Mouse (Mus musculus) megakaryocyte, embryonic 14.5 days (primary cell): Measurements from ENCODE around the gene Gimap1. TPM values are rescaled to one million over a fixed set of nuclear protein-coding genes. Genes with fewer than 3 reads are reported as not detected.

Source experiments
- H3K27me3 ChIP-seq: replicated peaks from 2 replicates; pipeline ENCODE3; 2012; ENCODE audit warnings: inconsistent platforms
- H3K36me3 ChIP-seq: replicated peaks from 2 replicates; pipeline ENCODE3; 2012; ENCODE audit warnings: low read length, inconsistent platforms, mixed read lengths
- H3K4me1 ChIP-seq: 2 replicates; pipeline ENCODE4 v1.6.1; 2012; ENCODE audit warnings: inconsistent platforms
- H3K4me3 ChIP-seq: replicated peaks from 2 replicates; pipeline ENCODE3; 2012; ENCODE audit warnings: moderate library complexity, mild to moderate bottlenecking, inconsistent platforms
- H3K9me3 ChIP-seq: 2 replicates; pipeline ENCODE4 v1.6.1; 2012; ENCODE audit warnings: inconsistent platforms
- FLI1 ChIP-seq: IDR thresholded peaks from 2 replicates; pipeline ENCODE4 v1.6.1; 2012; ENCODE audit warnings: low read length, inconsistent platforms, mixed read lengths
- GATA1 ChIP-seq: IDR thresholded peaks from 3 replicates; pipeline ENCODE4 v1.6.1; 2012; ENCODE audit warnings: mixed read lengths, low read length, inconsistent platforms, borderline replicate concordance
- polyA plus RNA-seq: library from polyadenylated mRNA; stranded (reverse); fragments of >175 nt; gene quantifications from 2 replicates; pipeline ENCODE4 v1.2.3, GENCODE M21; 2012; ENCODE audit warnings: low replicate concordance; ENCODE audit not compliant: insufficient read depth

The Gimap1 gene
- polyA plus RNA-seq, 1 experiment = 38.1 TPM

DNA sequence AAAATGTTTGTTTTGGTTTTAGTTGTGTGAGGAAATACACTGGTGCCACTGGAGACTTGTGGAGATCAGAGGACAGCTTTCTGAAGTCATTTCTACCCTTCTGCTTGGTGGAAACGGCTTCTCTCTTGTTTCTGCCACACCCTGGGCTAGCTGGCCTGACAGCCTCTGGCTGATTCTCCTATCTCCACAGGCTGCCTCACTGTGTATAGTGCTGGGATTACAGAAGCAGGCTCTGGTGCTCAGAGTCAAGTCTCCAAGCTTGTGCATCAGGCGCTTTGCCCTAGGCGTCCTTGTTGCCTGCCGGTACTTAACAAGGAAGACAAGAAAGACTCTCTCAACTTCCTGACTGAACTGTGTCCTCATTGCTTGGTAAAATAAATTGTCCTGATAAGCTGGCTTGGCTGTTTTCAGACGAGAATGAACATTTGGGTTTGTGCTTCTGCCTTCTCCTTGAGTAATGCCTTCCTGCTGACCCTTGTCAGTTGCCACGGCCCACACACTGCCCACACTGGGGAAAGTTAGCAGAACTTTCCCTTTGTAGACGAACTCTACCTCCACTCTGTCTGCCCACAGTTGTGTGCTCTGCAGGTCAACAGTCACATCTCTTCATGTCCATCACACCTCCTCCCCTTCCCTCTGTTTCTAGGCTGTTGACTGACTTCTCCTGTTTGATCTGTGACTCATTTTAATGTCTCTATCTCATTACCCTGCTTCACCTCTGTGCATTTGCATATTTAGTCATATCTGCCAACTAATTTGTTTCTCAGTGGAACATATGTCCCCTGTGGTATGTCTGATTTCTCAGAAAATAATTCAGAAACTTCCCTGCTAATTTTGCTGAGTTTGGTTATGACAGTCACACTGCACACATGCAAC is 8.5 kb downstream of the Gimap1 start:
- Histone ChIP-seq H3K4me3 (peak overlapping the region; percentile 89), H3K36me3 (peaks cover 38% of the 10 kb centered on the region), H3K9me3 (0 out of 2 replicates have a peak, but pooled peaks cover 2% of the 10 kb centered on the region), H3K27me3 (no peaks in the 10 kb centered on the region), H3K4me1 (peaks cover 57% of the 10 kb centered on the region)
- TF ChIP-seq FLI1 (no peak), GATA1 (no peak)

DNA sequence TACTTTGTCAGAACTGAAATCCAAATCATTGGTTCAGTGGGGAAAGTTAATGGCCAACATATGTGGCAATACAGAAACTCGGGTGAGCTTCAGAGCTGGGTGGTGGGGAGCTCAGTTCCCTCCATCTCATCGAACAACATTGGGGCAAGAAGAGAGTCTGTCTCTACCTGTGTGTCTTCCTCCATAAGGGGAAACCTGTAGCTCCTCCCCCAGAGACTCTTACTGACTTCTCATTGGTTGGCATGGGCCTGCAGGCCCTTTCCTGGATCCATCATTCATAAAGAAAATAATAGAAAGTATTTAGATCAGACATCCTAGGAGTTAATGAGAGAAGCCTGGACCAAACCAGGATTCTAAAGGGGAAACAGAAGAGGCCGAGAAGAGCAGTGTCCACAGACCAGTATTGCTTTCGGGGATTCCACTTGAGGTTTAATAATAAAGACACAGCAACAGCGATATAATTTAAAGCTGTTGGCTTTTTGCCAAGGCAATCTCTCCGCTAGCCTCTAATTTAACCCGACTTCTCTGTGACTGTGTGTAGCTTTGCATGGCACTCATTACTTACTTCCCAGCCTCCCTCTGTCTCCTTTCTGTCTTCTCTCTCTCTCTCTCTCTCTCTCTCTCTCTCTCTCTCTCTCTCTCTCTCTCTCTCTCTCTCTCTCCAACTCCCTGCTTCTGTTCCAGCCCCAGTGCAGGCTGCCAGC is 24.9 kb downstream of the Gimap1 start:
- Histone ChIP-seq H3K27me3 (no peaks in the 10 kb centered on the region), H3K36me3 (no peaks in the 10 kb centered on the region), H3K4me1 (0 out of 2 replicates have a peak, but pooled peaks cover 10% of the 10 kb centered on the region), H3K9me3 (peaks cover 7% of the 10 kb centered on the region), H3K4me3 (no peak overlapping the region)
- TF ChIP-seq FLI1 = no peak
- TF ChIP-seq GATA1 = no peak

DNA sequence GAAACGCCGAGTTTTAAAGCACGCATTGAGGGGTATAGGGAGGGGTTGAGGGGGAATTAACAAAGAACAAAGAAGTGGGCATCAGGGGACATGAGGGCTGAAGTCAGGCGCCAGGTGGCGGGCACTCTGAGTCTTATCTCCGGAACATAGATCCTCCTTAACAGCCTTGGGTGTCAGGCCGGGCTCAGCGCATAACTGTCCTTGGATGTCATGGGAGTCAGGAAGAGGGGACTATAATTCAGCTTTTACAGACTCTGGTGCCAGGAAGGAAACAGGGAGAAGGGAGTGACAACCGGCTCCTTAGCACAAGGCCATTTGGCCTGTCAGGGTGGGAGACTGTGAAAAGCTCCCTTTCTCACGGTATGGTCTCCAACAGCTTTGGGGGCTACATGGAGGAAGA is 25.6 kb downstream of the Gimap1 start:
- Histone ChIP-seq H3K4me3 (no peak overlapping the region), H3K36me3 (no peaks in the 10 kb centered on the region), H3K4me1 (0 out of 2 replicates have a peak, but pooled peaks cover 13% of the 10 kb centered on the region), H3K27me3 (no peaks in the 10 kb centered on the region), H3K9me3 (peaks cover 7% of the 10 kb centered on the region)
- TF ChIP-seq GATA1 (no peak), FLI1 (no peak)

DNA sequence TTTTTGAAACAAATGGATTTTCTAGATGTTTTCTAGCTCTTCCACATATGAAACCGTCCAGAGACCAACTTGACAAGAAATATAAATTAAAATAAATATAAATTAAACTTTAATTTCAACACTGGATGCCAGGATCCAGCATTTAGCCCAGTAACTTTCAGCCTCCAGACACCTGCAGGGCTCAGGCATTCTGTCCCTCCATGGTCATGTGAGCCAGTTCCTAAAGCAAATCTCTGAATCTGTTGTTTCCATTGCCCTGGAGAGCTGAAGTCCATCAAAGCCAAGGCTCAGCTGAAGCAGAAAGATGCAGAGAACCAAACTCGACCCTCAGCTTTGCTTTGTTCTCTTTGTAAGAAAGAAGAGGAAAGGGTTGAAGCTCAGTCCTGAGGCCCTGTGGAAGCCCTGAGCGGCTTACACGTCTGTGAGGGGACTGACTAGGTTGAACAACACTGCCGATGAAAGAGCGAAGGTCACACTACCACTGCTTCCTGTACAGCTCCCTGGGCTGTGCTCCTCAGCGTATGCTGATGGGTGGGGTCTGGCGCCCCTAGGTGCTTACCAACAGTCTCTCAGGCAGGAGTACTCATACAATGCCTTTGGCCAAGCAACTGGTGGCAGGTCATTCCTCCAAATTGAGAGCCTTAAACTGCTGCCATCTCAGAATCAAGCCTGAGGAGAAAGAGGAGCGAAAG is 29.5 kb downstream of the Gimap1 start:
- Histone ChIP-seq H3K9me3 (peaks cover 7% of the 10 kb centered on the region), H3K4me1 (peaks cover 20% of the 10 kb centered on the region), H3K4me3 (no peak overlapping the region), H3K27me3 (no peaks in the 10 kb centered on the region), H3K36me3 (no peaks in the 10 kb centered on the region)
- TF ChIP-seq GATA1 (no peak), FLI1 (no peak)

DNA sequence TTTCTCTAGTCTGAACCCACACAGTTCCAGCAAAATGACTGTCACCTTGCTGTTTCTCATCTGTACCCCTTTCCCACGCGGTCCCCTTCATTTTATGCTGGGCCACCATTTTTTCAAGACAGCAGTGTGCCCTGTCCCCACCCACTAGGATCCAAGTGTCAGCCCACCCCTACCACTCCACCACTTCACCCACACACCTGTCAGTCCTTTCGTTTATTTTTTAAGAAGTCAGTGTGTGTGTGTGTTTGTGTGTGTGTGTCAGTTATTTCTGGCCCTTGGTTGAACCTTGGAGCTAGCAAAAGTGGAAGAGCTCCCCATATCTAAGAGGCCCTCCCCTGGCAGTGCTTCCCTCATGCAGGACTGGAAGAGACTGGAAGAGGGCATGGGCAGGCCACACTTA is 30.1 kb downstream of the Gimap1 start:
- Histone ChIP-seq H3K4me3 (no peak overlapping the region), H3K4me1 (peaks cover 20% of the 10 kb centered on the region)
- TF ChIP-seq GATA1 (no peak), FLI1 (no peak)

DNA sequence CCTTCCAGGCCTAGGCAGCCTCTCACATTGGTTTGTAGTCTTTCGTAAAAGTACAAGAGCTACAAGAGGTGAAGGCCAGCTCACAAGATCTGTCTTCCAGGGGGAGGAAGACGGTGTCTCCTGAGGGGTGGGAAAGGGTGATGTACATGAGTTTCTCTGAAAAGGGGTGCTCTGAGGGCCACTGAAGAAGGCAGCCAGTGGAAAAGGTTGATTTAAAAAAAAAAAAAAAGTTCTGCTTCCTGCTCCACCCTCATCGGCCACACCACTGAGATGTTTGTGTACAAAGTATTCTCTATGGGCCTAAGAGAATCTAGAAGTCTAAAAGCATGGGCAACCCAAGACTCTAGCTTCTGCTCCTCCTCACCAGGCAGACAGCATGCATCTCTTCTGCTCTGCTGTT is 31.8 kb downstream of the Gimap1 start, which contains the start of gene Gimap3:
TSS of gene Gimap3 (minus strand) at position 156 of the 400 bp plus-strand sequence.
- no peaks in the 10 kb centered on the region for H3K36me3 ChIP-seq
- H3K9me3 ChIP-seq = peaks cover 8% of the 10 kb centered on the region
- H3K4me3 ChIP-seq = no peak within 1 kb of the TSS
- TF ChIP-seq GATA1 = no peak
- no peak for TF ChIP-seq FLI1
- H3K27me3 ChIP-seq = no peaks in the 10 kb centered on the region
- peaks cover 17% of the 10 kb centered on the region for H3K4me1 ChIP-seq

More for the DNA sequence above, 30.1 kb downstream of the Gimap1 start:
- Histone ChIP-seq H3K36me3 (no peaks in the 10 kb centered on the region), H3K9me3 (peaks cover 7% of the 10 kb centered on the region), H3K27me3 (no peaks in the 10 kb centered on the region)

DNA sequence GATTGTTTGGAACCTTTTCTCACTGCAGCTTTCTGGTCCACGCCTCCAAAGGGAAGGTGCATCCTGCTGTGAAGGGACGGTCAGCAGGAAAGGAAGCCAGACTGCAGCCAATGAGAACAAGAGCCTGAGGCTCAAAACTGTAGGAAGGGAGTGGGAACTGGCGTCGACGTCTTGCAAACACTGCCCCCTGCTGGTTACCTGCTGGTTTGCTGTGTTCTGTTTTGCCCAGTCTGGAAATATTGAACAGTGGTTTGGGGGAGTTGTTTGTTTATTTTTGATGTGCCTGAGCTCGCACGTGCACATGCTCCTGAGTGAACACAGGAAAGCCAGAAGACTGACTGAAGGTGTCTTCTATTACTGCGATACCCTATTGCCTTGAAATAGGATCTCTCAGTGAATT is 33.2 kb downstream of the Gimap1 start:
- TF ChIP-seq FLI1 = no peak
- TF ChIP-seq GATA1 = no peak

DNA sequence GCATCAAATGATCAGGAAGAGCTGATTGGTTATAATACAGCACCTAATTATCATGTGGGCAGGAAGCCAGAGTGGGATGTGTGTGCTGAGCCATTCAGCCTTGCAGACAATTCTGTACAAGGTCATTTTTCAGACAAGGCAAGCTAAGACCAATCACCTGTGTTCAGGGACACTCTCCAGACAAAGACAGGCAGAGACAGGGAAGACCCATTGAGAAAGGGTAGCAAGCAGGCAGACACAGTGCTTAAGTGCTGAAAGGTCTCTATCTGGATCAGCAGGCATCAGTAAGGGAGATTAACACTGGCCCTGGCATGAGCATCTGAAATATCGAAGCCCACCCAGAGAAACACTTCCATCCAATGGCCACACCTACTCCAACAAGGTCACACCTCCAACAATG is 45.6 kb downstream of the Gimap1 start:
- Histone ChIP-seq H3K36me3 (no peaks in the 10 kb centered on the region), H3K4me1 (peaks cover 16% of the 10 kb centered on the region), H3K27me3 (no peaks in the 10 kb centered on the region), H3K9me3 (peaks cover 8% of the 10 kb centered on the region), H3K4me3 (no peak overlapping the region)
- TF ChIP-seq FLI1 = no peak
- no peak for TF ChIP-seq GATA1

More for the DNA sequence above, 33.2 kb downstream of the Gimap1 start:
- Histone ChIP-seq H3K9me3 (peaks cover 10% of the 10 kb centered on the region), H3K4me1 (peaks cover 17% of the 10 kb centered on the region), H3K27me3 (no peaks in the 10 kb centered on the region), H3K4me3 (peak overlapping the region; percentile 53), H3K36me3 (no peaks in the 10 kb centered on the region)

DNA sequence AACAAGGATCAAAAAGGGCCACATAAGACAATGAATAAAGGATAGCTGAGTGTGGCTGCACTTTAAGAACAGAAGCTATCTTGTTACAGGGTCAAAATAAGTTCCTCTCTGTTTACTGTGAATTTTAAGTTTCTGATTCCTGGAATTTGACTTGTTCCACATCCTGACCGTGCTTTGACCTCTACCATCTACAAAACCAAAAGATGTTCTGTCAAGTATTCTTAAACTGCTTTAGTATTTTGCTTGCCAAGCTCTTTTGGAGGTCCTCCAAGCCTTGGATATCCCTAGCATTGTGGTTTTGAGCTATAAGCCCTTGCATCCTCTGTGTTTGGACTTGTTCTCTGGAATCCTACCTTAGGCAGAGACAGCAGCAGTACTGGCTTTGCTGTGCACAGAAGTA is 46.3 kb downstream of the Gimap1 start:
- no peak for TF ChIP-seq GATA1
- TF ChIP-seq FLI1 = no peak
- Histone ChIP-seq H3K27me3 (no peaks in the 10 kb centered on the region), H3K4me3 (no peak overlapping the region), H3K36me3 (no peaks in the 10 kb centered on the region), H3K4me1 (peaks cover 16% of the 10 kb centered on the region), H3K9me3 (peaks cover 3% of the 10 kb centered on the region; the same call in 1 of the 2 replicates)

DNA sequence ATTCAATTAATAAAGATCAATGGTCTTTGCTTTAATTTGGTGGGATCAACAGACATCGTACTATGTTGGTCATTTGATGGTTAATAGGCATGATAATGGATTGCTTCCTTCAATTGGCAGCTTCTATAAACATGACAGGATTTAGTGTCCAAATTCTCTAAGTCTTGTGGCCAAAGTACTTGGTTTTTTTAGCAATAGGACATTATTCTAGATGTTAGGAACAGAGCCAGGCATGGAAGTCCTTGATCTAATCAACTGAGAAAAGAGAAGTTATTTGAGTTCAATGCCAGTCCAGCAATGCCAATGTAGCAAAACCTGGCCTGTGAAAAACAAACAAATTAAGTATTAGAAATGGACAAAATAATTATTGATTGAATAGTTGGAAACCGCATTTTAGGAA is 46.7 kb downstream of the Gimap1 start:
- Histone ChIP-seq H3K9me3 (peaks cover 3% of the 10 kb centered on the region; the same call in 1 of the 2 replicates), H3K36me3 (no peaks in the 10 kb centered on the region), H3K4me1 (peaks cover 16% of the 10 kb centered on the region), H3K27me3 (no peaks in the 10 kb centered on the region), H3K4me3 (no peak overlapping the region)
- TF ChIP-seq FLI1 = no peak
- no peak for TF ChIP-seq GATA1
